Mouse (Mus musculus): ENCODE results near the gene Tmem254a.
"Not testable (repeated sequence)": the region's sequence is repeated elsewhere in the genome, so short reads cannot be mapped to it uniquely, and the experiment has no call there.

Gene Tmem254a

DNA sequence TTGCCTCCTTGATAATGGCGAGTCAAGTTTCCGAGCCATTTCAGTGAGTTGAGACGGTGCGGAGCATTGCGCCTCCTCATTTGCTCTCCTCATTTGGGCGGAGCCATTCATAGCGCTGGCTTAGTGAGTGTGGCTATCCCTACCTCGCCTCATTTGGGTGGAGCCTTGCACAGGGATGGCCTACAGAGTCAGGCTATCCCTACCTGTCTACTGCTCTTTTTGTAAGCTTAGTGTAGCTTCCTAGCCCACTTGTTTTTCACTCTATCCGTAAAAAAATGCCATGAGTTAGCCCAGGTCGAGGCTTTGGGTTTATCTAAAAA lies at the start of gene Tmem254a:
TSS of gene Tmem254a (minus strand) at position 111 of the 320 bp plus-strand sequence.
- DNase-seq: not testable (repeated sequence)

DNA sequence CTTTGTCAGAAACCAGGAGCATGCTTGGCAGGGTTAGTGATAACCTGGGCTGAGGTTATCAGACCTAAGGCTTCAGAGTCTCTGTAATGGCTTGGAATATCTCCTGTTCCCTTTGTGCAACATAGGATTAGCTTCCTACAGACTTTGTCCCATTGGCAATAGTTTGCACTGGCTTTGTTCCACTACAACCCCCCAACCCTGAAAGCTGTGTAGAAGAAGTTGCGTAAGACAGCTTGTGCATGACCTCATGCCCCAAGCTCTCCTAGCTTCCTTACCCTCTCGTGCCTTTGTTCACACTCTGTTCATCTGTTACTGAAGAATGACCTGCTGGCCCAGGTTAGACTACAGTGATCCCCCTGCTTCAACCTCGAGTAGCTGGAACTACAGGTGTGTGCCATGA lies 30.4 kb upstream of the Tmem254a start:
- not testable (repeated sequence) for DNase-seq

DNA sequence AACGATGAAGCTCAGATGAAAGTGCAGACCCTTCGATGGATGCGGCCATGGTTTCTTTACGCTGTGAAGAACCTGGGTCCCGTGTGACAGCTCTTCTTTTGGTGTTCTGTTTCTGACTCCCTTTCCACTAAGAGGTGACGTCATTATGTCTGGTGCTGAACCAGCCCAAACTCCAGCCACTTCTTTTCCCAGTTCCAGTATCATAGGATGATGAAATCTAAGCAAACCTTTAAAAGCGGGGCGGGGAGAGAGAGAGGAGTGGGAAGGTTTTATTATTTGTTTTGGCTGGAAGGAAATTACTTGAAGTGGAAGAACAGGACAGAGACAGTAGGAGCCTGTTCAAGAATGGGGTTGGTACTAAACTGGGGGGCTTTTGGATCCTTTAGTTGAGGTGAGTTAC lies 10.5 kb upstream of the Tmem254a start, which contains the start of gene Cphx1:
TSS of gene Cphx1 (plus strand) at position 301 of the 400 bp plus-strand sequence.
- DNase-seq: not testable (repeated sequence)

DNA sequence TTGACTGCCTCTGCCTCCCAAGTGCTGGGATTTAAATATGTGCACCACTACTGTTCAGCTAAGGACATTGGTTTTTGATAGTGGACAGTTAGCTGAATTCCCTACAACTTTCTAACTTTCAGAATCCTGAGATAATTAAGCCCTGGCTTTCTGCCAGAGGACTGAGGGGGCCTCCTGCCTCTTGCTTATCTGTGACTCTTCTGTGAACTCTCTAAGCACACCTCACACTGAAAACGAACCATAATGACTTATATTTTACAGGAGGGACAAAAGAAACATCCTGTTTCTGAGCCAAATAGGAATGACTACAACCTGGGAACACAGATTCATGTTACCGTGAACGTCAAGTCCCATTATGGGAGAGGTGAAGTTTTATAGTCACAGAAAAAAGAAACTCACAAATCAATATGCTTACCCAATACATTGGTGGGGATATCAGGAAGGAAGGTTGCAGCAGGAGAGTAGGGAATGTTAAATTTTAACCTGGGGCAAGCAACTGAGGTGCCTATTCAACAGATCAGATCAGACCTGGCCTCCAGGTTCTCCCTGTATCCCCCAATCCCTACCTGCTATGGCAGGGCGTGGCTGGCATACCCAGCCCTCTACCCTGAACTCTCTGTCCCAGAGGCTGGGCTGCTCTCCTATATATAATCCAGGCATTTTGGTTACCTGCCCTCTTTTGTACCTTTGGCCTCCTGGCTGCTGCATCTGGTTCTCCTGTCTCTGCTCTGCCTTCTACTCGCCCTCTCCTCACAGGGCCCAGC lies 9.6 kb upstream of the Tmem254a start:
- DNase-seq: not testable (repeated sequence)

DNA sequence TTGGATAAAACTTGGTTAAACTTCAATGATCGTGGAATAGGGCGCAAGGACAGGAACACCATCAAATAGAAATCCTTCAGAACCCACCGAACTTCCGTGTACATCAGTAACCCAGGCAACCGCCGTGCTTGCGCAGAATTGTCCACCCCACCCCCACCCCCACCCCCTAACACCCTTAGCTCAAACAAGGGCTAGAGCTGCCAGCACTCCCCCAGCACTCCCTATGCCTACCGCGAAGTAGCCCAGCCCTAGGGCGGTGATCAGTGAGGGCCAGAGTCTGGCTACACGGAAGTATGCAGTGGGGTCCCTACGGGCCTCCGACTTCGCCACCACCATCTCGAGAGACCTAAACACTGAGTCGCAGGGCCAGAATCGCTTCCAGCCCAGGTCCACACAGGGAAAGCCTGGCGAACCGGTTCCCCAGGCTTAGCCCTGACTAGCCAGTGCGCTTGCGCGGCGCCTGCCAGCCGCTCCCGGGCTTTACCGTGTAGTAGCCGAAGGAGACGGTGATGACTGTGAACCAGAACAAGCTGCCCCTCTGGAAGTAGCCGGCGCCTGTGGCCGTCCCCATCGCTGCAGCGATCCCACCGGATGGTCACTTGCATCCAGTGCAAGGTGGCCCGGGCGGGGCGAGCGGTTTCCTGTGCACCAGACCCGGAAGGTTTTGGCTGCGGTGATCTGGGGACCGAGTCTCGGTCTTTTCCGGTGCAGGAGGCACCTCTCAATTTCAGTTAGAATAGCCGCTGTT lies 484 bp downstream of the Tmem254a start:
- DNase-seq: not testable (repeated sequence)

DNA sequence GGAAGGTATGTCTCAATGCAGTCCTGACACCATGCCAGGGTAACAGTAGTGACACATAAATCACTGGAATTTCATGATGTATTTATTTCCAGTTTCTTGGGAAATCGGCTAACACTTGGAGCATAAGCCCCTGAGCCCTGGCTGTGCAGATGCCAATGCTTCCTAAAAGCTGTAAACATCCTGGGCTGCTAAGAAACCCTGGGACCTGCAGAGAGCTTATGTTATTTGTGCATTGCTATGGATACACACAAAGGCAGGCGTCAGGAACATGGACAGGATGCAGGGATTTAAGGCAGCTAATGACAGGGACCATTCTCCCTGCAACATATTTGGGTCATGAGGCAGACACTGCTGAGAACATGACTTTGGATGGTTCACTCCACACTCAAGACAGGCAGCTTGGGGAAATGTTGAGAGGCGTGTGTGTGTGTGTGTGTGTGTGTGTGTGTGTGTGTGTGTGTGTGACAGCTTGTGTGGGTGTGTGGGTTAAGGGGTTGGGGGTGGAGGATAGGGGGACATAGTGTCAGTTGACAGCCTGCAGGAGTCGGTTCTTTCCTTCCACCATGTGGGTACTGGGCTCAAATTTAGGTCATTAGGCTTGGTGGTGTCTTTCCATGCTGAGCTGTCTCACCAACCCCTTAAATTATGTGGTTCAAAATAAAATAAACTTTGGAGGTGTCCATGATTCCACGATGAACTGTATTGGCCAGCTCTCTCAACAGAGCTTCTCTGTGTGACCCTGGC lies 8.9 kb downstream of the Tmem254a start:
- not testable (repeated sequence) for DNase-seq

DNA sequence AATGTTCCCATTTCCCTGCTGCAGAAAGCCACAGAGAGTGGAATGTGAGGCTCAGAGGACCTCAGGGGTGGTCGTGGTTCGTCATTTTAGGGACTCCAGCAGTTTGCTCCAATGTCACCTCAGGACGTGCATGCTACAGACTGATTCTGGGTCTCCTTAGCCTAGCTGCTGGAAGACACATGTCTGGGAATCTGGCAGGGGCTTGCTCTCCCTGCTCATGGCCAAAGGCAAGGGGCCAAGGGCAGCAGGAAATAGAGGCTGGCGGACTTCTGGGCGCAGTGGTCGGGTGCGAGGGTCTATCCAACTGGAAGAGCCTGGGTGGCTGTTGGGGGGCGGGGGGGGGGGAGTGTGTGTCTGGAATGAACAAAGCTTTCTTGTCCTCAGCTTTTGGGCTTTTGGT lies 18.5 kb downstream of the Tmem254a start:
- not testable (repeated sequence) for DNase-seq

DNA sequence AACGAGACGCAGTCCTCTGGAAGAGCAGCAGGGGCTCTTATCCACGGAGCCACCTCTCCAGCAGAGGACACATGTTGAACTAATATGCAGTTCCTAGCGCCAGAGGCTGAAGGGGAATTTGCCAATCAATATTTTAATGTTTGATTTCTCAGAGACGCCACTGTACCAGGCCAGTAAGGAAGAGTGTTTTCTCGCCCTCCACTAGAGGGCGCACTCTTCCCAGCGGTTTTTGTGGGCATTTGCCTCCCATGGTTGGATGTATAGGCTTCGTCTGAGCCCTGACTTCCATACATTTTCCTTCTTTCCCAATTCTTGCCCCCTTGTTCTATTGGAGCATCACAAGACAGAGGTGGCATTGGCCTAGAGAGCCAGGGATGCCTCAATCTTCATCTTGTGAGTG lies 20.2 kb downstream of the Tmem254a start:
- not testable (repeated sequence) for DNase-seq

DNA sequence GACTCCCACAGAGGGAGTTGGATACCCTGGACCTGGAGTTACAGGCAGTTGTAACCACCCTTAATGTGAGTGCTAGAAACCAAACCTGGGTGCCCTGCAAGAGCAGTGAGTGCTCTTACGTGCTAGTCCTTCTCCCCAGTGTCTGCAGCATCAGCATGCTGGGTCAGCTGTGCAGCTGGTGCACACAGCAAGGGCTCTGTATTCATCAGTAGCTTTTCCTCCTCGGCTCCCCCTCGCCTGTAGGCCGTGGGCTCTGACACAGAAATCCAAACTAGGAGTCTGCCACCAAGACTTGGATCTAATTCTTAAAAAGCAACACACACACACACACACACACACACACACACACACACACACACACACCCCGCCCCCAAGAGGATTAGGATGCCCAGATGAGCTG lies 22.2 kb downstream of the Tmem254a start:
- peak; percentile 1 for DNase-seq

DNA sequence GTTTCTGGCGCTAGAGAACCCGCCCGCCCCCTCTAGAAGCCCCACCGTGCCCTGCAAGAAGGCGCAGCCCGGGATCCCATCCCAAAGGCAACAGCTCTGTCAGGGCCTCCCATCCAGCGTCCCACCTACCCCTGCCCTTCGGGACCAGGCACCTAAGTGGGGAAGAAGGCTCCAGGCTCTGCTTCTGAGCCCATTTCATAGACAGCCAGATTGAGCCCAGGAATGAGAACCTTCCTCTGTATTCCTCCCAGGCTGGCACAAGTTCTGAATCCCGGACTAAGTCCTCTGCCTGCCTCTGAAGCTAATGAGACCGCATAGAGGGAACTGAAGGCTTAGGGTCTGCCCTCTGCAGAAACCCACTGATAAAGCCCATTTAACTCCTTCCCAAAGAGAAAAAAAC lies 24.5 kb downstream of the Tmem254a start, which contains the start of gene Plac9a:
TSS of gene Plac9a (minus strand) at position 101 of the 400 bp plus-strand sequence.
- not testable (repeated sequence) for DNase-seq

DNA sequence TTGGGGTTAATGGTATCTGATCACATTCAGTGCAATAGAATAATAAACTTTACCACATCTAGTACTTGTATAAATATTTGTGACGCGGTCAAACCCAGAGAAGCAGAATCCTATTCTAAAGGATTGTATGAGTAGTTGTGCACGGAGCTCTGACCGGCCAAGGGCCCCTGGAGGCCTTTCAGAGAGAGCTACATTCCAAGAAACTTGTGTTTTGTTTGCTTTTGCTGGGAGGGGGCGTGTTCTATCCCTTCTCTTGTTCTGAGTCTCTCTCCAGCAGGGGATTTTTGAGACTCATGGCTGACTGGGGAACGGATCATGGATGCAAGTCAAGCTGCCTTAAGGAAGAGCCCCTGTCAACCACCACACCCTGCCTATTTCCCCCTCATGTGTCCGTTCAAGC lies 31.8 kb downstream of the Tmem254a start:
- not testable (repeated sequence) for DNase-seq

DNA sequence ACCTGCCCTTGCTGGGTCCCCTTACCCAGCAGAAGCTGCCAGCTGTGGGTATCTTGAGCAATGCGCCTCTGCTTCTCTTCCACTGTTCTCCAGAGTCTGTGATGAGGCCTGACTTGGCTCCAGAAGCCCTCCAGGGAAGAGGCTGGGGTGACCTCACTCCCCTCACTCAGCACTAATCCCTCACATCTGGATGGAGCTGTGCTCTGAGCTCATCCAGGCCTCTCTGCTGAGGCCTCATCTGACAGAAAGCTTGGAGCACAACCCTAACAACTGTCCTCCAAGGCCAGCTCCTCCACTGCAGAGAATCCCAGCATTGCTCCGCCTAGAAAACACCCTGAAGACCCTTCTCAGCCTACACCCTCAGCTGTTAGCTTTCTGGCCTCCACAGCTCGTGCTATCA lies 32.9 kb downstream of the Tmem254a start:
- not testable (repeated sequence) for DNase-seq

DNA sequence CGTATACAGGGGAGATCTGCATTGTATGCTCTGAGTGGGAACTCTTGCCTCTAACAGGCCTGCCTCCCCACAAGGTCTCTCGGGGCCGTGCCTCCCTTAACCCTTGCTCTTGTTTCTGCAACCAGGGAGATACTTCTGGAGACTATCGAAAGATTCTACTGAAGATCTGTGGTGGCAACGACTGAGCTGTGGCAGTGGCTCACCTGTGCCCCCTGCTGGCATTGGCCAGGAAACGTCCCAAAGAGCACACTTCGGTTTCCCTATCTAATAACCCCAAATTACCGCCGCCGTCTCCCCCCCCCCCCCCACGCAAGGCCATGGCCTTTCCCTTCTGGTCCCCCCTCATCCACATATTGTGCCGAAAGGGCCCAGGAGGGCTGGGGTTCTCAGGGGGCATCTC lies 41.6 kb downstream of the Tmem254a start:
- not testable (repeated sequence) for DNase-seq

DNA sequence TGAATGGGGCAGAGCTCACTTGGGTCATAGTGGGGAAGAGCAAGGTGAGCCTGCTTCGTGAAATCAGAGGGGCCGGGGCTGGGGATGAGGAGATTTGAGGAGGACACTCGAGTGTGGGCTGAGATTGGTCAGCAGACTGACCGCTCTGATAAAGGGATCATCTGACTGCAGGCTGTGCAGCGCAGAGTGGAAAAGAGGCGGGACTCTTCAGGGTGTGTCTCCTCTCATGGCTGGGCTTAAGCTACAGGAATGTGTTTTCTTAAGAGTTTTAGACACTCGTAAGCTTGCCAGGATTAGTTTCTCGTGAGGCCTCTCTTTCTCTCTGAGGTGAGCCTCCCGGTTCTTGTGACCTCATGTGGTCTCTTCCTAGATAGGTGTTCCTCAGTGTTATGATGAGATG lies 45.7 kb downstream of the Tmem254a start:
- DNase-seq: not testable (repeated sequence)

DNA sequence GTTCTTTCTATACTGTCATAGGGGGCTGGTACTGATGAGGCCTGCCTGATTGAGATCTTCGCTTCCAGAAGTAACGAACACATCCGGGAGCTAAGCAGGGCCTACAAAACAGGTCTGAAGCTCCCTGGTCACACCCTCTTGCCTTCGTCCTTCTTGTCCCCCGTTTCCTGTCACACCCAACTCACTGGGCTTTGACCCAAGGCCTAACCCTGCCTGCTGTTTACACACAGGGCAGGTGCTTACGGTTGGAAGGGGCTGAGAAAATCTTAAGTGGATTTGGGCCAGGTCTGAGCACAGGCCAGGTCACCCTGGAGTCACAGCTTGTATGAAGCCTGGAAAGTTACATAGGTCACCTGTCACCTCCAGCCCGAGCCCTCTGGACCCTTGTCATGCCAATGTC lies 50.8 kb downstream of the Tmem254a start:
- DNase-seq: not testable (repeated sequence)

Data from right cerebral cortex, adult 18-20 months (tissue).